In the genomic region with DNA sequence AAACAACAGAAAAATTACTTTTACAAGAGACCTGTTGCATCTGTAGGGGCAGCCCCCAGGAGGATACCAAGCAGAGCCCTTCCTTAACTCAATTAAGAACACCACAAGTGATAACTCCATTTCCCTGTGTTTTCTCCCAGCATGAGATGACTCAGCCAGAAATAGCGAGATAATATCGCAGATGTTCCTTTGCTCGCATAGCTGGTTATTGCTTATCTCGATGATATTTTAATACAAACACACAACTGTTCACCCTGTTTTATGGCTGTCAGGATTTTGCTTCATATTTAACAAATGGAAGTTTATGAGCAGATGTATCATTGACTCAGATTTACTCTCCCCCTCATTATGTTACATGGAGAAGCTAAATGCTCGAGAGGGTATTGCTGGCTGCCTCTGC, we compare ENCODE assay signal across 26 mouse cellular contexts.
DNase-seq lines count a peak whose midpoint lies in the region; ATAC-seq and TF ChIP-seq lines count a peak whose summit lies in the region.
"Had no signal": no experiment of that assay in that cellular context is flagged by ENCODE, and none has a peak within 500 bp of the region (broad histone marks: within the 10 kb centered on the region; RNA-seq: fewer than 3 reads in every experiment).

No protein-coding gene starts in this region.

- H3K4me1 ChIP-seq in forebrain, postnatal 0 days (ENCODE audit: insufficient read depth), result no peaks in the 10 kb centered on the region
- H3K4me1 ChIP-seq in forebrain, embryonic 12.5 days, result no peaks in the 10 kb centered on the region
- H3K4me1 ChIP-seq: embryonic facial prominence, embryonic 10.5 days; embryonic facial prominence, embryonic 13.5 days; forebrain, embryonic 13.5 days; hindbrain, embryonic 12.5 days; hindbrain, embryonic 15.5 days had no signal

- TF ChIP-seq CTCF in forebrain, postnatal 0 days (IDR thresholded peaks at IDR 0.05; ENCODE audit: low read depth), result no peak

- H3K4me3 ChIP-seq in forebrain, postnatal 0 days (ENCODE audit: low read depth, low read length), result no peak overlapping the region
- no peak overlapping the region for H3K4me3 ChIP-seq in forebrain, embryonic 12.5 days (replicated peaks)
- H3K4me3 ChIP-seq: embryonic facial prominence, embryonic 10.5 days; embryonic facial prominence, embryonic 13.5 days; erythroblast, embryonic 14.5 days; forebrain, embryonic 13.5 days; gastrocnemius, adult 2 months; hindbrain, embryonic 12.5 days; hindbrain, embryonic 15.5 days had no signal

- no peaks in the 10 kb centered on the region for H3K27me3 ChIP-seq in forebrain, postnatal 0 days (ENCODE audit: insufficient read depth, low read length)
- H3K27me3 ChIP-seq in forebrain, embryonic 12.5 days, result no peaks in the 10 kb centered on the region
- H3K27me3 ChIP-seq: CH12.LX; embryonic facial prominence, embryonic 13.5 days; forebrain, embryonic 13.5 days; hindbrain, embryonic 12.5 days; hindbrain, embryonic 15.5 days had no signal

- H3K27ac ChIP-seq in forebrain, postnatal 0 days (ENCODE audit: low read depth, low read length), result no peak overlapping the region
- H3K27ac ChIP-seq in forebrain, embryonic 12.5 days, result no peak overlapping the region
- H3K27ac ChIP-seq: embryonic facial prominence, embryonic 10.5 days; embryonic facial prominence, embryonic 13.5 days; forebrain, embryonic 13.5 days; gastrocnemius, adult 2 months; hindbrain, embryonic 12.5 days; hindbrain, embryonic 15.5 days had no signal

- no peak overlapping the region for H3K4me2 ChIP-seq in forebrain, postnatal 0 days (ENCODE audit: low read depth)
- H3K4me2 ChIP-seq in forebrain, embryonic 12.5 days, result no peak overlapping the region
- H3K4me2 ChIP-seq: embryonic facial prominence, embryonic 13.5 days; forebrain, embryonic 13.5 days; heart, embryonic 11.5 days; hindbrain, embryonic 12.5 days; hindbrain, embryonic 15.5 days had no signal

- intact Hi-C loops in left cerebral cortex, postnatal 14 days (cut with DNase I), result no loop called here

- no peaks in the 10 kb centered on the region for H3K36me3 ChIP-seq in forebrain, postnatal 0 days (ENCODE audit: insufficient read depth)
- H3K36me3 ChIP-seq in forebrain, embryonic 12.5 days (replicated peaks), result no peaks in the 10 kb centered on the region
- H3K36me3 ChIP-seq: embryonic facial prominence, embryonic 10.5 days; embryonic facial prominence, embryonic 13.5 days; G1E; hindbrain, embryonic 12.5 days; hindbrain, embryonic 15.5 days had no signal

- no peak overlapping the region for H3K9ac ChIP-seq in forebrain, postnatal 0 days
- no peak overlapping the region for H3K9ac ChIP-seq in forebrain, embryonic 12.5 days
- H3K9ac ChIP-seq: embryonic facial prominence, embryonic 13.5 days; forebrain, embryonic 13.5 days; hindbrain, embryonic 12.5 days; hindbrain, embryonic 15.5 days had no signal

- WGBS in forebrain, postnatal 0 days, result 81% methylated on average over 5 of the region's 5 CpGs
- 92% methylated on average over 5 of the region's 5 CpGs for WGBS in forebrain, embryonic 12.5 days

- peak; percentile 5 for DNase-seq in forebrain, postnatal 0 days
- DNase-seq in layer of hippocampus, adult 9-11 months, result peak; percentile 51
- no peak for DNase-seq in layer of hippocampus, postnatal 10 days (ENCODE audit: low spot score in 2 of 2)
- peak; percentile 34 for DNase-seq in NIH3T3 (ENCODE audit: low read depth)
- no peak for DNase-seq in left cerebral cortex, postnatal 14 days (ENCODE audit: low spot score in 2 of 2)
- no peak for DNase-seq in kidney, postnatal 10 days
- DNase-seq: adrenal gland, postnatal 10 days; adrenal gland, postnatal 36 days; cerebellum, adult 11 months; cerebellum, adult 8-10 months; cerebellum, postnatal 10 days; cerebellum, postnatal 36 days; embryo, embryonic 11 days; gastrocnemius, adult 2 months; gastrocnemius, postnatal 14 days had no signal

- no peaks in the 10 kb centered on the region for H3K9me3 ChIP-seq in forebrain, postnatal 0 days (ENCODE audit: low read length)
- H3K9me3 ChIP-seq in forebrain, embryonic 12.5 days, result no peaks in the 10 kb centered on the region
- H3K9me3 ChIP-seq: embryonic facial prominence, embryonic 10.5 days; embryonic facial prominence, embryonic 13.5 days; forebrain, embryonic 13.5 days; hindbrain, embryonic 12.5 days; hindbrain, embryonic 15.5 days had no signal

- no peak for ATAC-seq in forebrain, postnatal 0 days
- no peak for ATAC-seq in forebrain, embryonic 12.5 days (ENCODE audit: low FRiP score)
- ATAC-seq: forebrain, embryonic 13.5 days; forebrain, embryonic 16.5 days had no signal

Comparison
In these comparisons a context has a peak if more than half of its experiments do, and no peak if none do; other contexts are left out.
1. DNase-seq: peak in forebrain, postnatal 0 days (single experiment), layer of hippocampus, adult 9-11 months (single experiment) and NIH3T3 (single experiment); none in layer of hippocampus, postnatal 10 days (0 of 2), left cerebral cortex, postnatal 14 days (0 of 2) and kidney, postnatal 10 days (single experiment).